Mouse (Mus musculus) gastrocnemius, adult 2 months (tissue): ENCODE data around the gene Klhl22. TPM values are rescaled to one million over a fixed set of nuclear protein-coding genes. Genes with fewer than 3 reads are reported as not detected.
A peak's percentile ranks its signal among the peaks of the same experiment; 100 is the strongest.

Experiments used
- DNase-seq: peaks from one replicate; pipeline ENCODE4 v3.0.0; 2022
- H3K27ac ChIP-seq: fragments of 200-600 bp; 2 replicates; pipeline ENCODE4 v1.8.1; 2022; ENCODE audit warnings: mild to moderate bottlenecking
- H3K4me3 ChIP-seq: fragments of 200-600 bp; 2 replicates; pipeline ENCODE4 v1.8.1; 2022; ENCODE audit warnings: mild to moderate bottlenecking, moderate library complexity
- CTCF ChIP-seq: fragments of 200-600 bp; IDR thresholded peaks from 2 replicates; pipeline ENCODE4 v1.8.1; 2022; ENCODE audit warnings: antibody characterized with exemption, mild to moderate bottlenecking, moderate library complexity
- intact Hi-C: fragments of 180-260 bp; cut with DNase I; formaldehyde crosslinking; loops from one replicate; pipeline ENCODE4 v1.15.1; 2025
- total RNA-seq, 2 experiments: library from RNA; stranded (reverse); gene quantifications; 2 replicates each; pipeline ENCODE4 v1.2.3; 2021

Gene Klhl22
- total RNA-seq, 2 experiments from 2014 or later = 20.5 to 23.6 TPM

GRCm38 (mm10) chr16:17796971-17797811, 37.8 kb downstream of the Klhl22 start, which contains the start of gene Scarf2:
Gene Scarf2 (plus strand): TSS chr16:17797282.
- H3K4me3 ChIP-seq = peak within 1 kb of the TSS; percentile 70
- DNase-seq = peak; percentile 84
- intact Hi-C loops = no loop called here
- peak within 1 kb of the TSS; percentile 87 for H3K27ac ChIP-seq
- TF ChIP-seq CTCF = no peak

- intact Hi-C loops = no loop called here
- no peak for DNase-seq
- peak overlapping the region; percentile 70 for H3K4me3 ChIP-seq
- H3K27ac ChIP-seq = peak overlapping the region; percentile 87
- no peak for TF ChIP-seq CTCF
Measured at GRCm38 (mm10) chr16:17797812-17798311, 38.4 kb downstream of the Klhl22 start.

DNA sequence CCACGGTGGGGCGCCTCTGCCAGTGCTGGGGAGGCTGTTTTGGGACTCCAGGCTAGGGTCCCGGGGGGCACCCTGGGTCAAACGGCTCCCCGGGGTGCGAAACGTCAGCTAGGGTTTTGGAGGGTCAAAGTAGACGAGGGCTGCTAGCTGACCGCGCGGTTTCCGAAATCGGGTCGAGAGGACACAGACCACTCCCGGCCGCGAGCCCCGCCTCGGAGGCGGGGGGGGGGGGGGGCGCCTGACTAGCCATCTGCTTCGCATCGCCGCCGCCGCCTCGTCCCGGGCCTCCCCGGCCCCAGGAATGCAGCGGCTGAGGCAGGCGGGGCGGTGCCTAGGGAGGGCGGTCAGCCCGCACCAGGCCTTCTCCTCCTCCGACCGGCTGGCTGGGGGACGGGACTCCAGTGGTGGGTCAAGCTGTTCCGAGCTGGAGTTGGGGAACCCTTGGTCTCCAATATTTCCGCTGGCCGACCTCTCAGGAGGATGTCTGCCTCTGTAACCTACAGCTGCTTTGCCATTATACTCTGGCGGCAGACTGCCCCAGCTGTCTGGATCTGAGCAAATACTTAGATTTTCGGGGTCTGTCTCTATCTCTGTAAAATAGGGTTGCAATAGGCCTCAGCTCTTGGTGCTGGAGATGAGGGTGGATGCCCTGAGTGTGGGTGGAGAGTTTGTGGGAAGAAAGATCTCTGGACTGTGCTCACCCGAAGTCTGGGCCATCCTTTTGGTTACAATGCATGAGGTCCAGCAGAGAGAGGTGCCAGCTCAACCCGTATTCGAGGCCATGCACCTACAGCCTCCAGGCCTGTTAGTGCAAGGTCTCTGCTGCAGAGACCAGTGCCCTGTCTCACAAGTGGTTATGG, 39.1 kb downstream of the Klhl22 start:
- peak overlapping the region; percentile 87 for H3K27ac ChIP-seq
- peak; percentile 86 for DNase-seq
- intact Hi-C loops = no loop called here
- no peak for TF ChIP-seq CTCF
- peak overlapping the region; percentile 70 for H3K4me3 ChIP-seq

DNA sequence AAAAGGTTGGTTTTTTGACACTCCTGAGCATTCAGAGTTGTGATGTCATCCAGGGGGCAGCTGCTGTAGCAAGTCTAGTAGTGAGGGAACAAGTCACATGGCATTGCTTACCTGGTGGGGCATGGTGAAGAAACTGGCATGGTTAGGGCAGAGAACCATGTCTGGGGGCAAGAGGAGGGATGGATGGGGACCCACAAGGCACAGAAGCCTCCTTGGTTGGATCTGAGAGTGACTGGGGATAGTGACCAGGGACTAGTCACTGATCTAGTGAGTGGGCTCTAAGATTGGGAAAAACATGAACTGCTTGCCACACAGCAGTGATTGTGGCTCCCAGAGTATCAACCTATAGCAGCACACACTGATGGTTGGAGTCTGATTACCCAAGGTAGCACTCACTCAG, 40.2 kb downstream of the Klhl22 start:
- TF ChIP-seq CTCF = no peak

DNA sequence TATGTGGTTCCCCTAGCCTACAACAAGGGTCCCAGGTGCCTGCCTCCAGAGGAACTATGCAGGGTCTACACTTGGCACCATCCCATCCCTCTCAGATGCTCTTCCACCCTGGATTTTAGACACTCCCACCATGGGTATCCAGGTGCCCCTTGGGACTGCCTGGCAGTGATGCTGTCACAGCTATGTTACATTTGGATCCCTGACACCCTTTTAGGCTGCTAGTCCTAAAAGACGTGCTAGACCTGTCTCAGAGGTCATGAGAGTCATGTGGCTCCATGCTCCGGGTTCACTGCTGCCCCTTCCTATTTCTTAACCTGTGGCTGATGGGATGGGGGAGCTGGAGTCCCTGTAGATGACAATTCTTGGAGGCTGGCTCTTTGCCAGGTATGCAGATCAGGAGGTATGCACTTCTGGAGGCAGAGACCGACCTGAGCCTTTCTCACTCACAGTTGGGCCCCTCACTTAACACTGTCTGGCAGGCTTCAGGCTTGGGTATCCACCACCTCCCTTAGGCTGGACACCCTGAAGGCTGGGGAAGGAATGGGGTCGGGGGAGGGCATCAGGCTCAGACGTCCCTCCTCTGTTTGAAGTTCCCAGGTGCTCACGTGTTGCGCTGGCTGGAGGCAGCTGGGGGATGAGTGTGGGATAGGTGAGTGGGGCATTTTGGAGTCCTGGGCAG, 42.5 kb downstream of the Klhl22 start:
- Histone ChIP-seq H3K27ac (no peak overlapping the region), H3K4me3 (no peak overlapping the region)
- no peak for TF ChIP-seq CTCF
- no peak for DNase-seq
- intact Hi-C loops = no loop called here

More for the DNA sequence above, 40.2 kb downstream of the Klhl22 start:
- intact Hi-C loops = no loop called here
- H3K4me3 ChIP-seq = no peak overlapping the region
- no peak for DNase-seq
- H3K27ac ChIP-seq = no peak overlapping the region

DNA sequence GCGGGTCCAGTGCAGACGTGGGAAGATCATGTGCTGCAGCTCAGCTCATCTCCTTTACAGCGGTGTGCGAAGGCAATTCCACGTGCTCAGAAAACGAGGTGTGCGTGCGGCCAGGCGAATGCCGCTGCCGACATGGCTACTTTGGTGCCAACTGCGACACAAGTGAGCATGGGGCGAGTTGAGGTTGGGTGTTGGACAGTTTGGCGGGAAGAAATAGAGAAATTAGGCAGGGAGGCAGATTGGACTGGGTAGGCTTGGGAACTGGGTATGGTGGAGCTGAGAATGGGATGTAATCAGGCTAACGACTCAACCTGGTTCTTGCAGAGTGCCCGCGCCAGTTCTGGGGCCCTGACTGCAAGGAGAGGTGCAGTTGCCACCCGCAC, 43.0 kb downstream of the Klhl22 start:
- intact Hi-C loops = no loop called here
- no peak overlapping the region for H3K27ac ChIP-seq
- no peak for DNase-seq
- peak overlapping the region; percentile 60 for H3K4me3 ChIP-seq
- no peak for TF ChIP-seq CTCF

DNA sequence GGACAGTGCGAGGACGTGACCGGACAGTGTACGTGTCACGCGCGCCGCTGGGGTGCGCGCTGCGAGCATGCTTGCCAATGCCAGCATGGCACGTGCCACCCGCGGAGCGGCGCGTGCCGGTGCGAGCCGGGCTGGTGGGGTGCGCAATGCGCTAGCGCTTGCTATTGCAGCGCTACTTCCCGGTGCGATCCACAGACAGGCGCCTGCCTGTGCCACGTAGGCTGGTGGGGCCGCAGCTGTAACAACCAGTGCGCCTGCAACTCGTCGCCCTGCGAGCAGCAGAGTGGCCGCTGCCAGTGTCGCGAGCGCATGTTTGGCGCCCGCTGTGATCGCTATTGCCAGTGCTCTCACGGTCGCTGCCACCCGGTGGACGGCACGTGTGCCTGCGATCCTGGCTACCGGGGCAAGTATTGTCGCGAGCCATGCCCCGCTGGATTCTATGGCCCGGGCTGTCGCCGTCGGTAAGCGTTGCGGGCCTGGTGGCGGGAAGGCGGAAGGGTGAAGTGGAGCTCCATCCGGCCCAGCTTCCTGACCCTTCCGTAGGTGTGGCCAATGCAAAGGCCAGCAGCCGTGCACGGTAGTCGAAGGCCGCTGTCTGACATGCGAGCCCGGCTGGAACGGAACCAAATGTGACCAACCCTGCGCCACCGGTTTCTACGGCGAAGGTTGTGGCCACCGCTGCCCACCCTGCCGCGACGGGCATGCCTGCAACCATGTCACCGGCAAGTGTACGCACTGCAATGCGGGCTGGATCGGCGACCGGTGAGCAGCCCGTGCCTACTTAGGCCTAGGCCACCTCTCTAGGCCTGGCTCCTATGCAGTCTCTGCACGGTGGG, 43.6 kb downstream of the Klhl22 start:
- TF ChIP-seq CTCF = 0 out of 2 replicates have a peak, but pooled peaks have one; percentile 15
- H3K4me3 ChIP-seq = peak overlapping the region; percentile 60
- H3K27ac ChIP-seq = 0 out of 2 replicates have a peak overlapping the region, but pooled peaks have one; percentile 20
- intact Hi-C loops = no loop called here
- DNase-seq = peak; percentile 61

- H3K27ac ChIP-seq = no peak overlapping the region
- TF ChIP-seq CTCF = no peak
- peak overlapping the region; percentile 60 for H3K4me3 ChIP-seq
- DNase-seq = no peak
- intact Hi-C loops = no loop called here
Measured at GRCm38 (mm10) chr16:17803675-17804448, 44.4 kb downstream of the Klhl22 start.

DNA sequence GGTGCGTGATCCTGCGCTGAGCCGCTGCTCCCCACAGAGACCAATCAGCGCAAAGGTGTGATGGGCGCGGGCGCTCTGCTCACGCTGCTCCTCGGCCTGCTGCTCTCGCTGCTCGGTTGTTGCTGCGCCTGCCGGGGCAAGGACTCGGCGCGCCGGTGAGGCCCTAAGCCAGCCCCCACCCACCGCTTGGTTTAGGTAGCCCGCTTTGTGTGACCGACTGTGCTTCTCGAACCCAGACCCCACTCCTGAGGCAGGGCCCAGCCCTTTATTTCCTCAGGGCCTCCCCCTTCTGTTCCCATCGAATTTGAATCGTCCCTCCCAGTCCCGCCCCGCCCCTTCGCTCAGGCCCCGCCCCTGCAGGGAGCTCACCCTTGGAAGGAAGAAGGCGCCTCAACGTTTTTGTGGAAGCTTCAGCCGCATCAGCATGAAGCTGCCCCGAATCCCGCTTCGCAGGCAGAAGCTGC, 45.1 kb downstream of the Klhl22 start:
- intact Hi-C loops = no loop called here
- Histone ChIP-seq H3K27ac (no peak overlapping the region), H3K4me3 (peak overlapping the region; percentile 49)
- DNase-seq = peak; percentile 34
- no peak for TF ChIP-seq CTCF

DNA sequence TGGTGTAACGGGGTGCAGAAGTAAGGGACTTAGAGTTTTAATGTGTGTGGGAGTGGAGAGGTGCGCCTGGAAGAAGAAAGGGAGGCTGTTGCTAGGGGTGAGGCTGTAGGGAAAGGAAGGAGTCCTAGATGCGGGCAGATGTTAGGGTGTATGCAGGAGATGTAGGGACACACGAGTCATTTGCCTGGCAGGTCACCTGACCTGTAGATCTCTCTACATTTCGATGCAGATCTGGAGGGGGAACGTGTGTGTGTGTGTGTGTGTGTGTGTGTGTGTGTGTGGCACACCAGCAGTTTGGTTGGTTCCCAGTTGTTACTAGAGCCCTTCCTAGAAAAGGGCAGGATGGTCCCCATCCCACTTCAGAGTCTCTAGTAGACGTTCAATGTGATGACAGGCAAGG, 45.6 kb downstream of the Klhl22 start:
- intact Hi-C loops = no loop called here
- H3K4me3 ChIP-seq = no peak overlapping the region
- DNase-seq = no peak
- TF ChIP-seq CTCF = no peak
- no peak overlapping the region for H3K27ac ChIP-seq
